Mouse (Mus musculus): ENCODE data around the gene Rps6kb1. TPM values are rescaled to one million over a fixed set of nuclear protein-coding genes. Genes with fewer than 3 reads are reported as not detected.
"Not testable (repeated sequence)": the region's sequence is repeated elsewhere in the genome, so short reads cannot be mapped to it uniquely, and the experiment has no call there.

Rps6kb1 gene
- total RNA-seq, 2 experiments from 2014 or later, result 46.2 to 49.6 TPM

DNA sequence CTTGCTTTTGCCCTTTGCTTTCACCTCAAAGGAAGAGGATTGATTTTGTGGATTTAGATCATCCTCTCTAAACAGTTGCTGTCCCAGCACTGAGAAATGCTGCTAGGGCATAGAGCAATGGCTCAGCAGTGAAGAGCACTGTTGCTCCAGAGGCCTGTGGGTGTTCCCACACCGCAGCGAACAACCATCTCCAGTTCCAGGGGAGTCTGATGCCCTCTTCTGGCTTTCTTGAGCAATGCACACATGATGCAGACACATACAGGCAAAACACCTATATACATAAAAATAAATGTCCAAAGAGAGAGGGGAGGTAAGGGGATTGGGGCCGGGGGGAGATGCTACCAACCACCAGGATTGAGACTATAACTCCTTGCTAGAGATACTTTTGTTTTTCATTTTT, 46.7 kb downstream of the Rps6kb1 start:
- no peak for DNase-seq (ENCODE audit: extremely low spot score in 1 of 2, low spot score in 2 of 2)
- intact Hi-C loops (cut with DNase I), result no loop called here

DNA sequence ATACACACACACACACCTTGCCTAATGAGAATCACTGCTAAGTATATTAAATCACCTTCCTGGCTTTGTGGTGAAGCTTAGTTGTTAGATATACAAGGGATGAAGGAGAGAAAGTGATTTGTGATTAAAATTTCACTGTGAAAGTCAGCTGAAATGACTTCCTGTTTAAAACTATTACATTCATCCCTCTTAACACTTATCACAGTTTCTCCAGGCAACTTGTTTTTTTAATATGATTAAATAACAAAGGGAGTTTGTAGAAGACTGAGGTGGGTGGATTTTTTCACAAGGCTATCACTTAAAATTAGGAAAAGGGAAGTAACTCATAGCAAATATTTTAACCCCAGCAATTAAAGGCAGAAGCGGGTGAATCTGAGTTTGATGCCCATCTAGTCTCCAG, 47.2 kb downstream of the Rps6kb1 start:
- DNase-seq (ENCODE audit: extremely low spot score in 1 of 2, low spot score in 2 of 2), result no peak
- intact Hi-C loops (cut with DNase I), result no loop called here

DNA sequence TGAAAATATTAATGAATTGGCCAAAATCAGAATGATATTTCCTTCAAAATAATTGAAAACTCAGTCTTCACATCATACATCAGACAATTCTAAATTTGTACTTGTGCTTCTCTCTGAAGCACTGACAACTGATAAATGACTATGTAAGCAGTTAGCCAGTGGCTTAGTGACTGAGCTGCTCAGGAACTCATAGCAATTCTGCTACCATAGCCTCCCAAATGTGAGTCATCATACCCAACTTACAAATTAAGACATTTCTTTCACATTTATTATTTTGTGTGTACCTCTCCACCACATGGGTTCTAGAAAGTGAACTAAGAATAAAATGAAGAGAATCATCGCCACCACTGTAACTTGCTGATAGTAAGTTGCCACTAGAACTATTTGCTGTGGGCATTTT, 53.8 kb downstream of the Rps6kb1 start:
- intact Hi-C loops (cut with DNase I), result no loop called here
- DNase-seq (ENCODE audit: extremely low spot score in 1 of 2, low spot score in 2 of 2), result no peak

GRCm38 (mm10) chr11:86484910-86485510, 59.6 kb downstream of the Rps6kb1 start:
- peak; percentile 26 to 67 for DNase-seq (ENCODE audit: extremely low spot score in 1 of 2, low spot score in 2 of 2)
- intact Hi-C loops (cut with DNase I), result loop anchor here (10.0 kb wide), 1 partner anchor 230 kb away; the partner anchor contains the start of gene Ints2

GRCm38 (mm10) chr11:86484101-86484868, 60.3 kb downstream of the Rps6kb1 start, which contains the start of gene Rnft1:
TSS of gene Rnft1 (plus strand) at chr11:86484657.
- intact Hi-C loops (cut with DNase I), result loop anchor here (10.0 kb wide), 1 partner anchor 229 kb away; the partner anchor contains the start of gene Ints2
- DNase-seq (ENCODE audit: extremely low spot score in 1 of 2, low spot score in 2 of 2), result peak; percentile 94 to 100

DNA sequence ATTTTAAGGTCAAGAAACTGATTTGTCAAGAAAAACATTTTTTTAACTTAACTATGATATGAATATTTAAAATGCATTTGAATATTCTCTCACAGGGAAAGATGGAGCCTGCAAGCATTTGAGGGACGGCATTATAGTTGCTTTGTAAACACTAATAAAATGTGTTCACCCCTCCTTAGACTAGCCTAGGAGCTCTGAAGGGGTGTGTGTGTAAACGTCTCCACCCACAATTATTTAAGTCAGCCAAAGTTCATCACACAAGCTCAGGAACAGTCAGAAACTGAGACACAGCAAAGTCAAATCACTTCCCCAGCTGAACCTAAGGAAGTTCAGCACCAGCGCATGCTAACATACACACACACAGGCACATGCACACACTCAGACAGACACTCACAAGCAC, 71.0 kb downstream of the Rps6kb1 start:
- intact Hi-C loops (cut with DNase I), result no loop called here
- DNase-seq (ENCODE audit: extremely low spot score in 1 of 2, low spot score in 2 of 2), result no peak

DNA sequence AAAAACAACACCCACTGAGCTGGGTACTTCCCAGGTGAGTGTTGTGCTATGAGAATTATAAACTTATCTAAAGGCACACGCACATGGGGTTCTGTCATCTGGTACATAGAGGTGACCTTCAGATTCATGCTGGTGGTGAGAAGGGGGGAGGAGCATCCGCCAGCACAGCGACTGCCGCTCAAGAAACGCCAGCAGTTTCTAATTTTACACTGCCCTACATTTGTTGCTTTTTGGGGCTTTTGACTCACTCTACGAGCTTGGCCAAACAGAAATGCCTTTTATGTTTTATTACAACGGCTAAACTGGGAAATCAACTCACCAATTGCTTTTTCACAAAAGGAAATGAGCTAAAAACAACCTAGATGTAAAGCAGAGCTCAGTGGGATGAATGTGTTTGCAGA, 71.8 kb downstream of the Rps6kb1 start:
- peak in 1 of 2 experiments; percentile 31 for DNase-seq (ENCODE audit: extremely low spot score in 1 of 2, low spot score in 2 of 2)
- intact Hi-C loops (cut with DNase I), result no loop called here

DNA sequence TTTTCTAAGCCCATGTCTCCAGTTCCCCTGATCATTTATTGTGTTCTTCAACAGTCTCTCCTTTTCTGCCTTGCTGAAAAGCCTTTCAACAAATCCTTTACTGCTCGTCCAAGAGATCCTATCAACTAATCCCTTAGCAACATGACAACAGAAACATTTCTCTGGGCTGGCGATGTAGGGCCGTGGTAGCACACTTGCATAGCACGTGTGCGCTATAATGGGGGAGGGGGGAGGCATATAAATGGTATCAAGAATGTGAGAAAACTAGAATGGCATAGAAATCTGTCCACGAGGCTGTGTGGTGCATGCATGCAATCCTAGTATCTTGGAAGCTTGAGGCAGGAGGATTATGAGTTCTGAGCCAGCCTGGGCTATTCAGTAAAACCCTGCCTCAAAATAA, 72.8 kb downstream of the Rps6kb1 start:
- intact Hi-C loops (cut with DNase I), result no loop called here
- DNase-seq (ENCODE audit: extremely low spot score in 1 of 2, low spot score in 2 of 2), result peak in 1 of 2 experiments; percentile 8

DNA sequence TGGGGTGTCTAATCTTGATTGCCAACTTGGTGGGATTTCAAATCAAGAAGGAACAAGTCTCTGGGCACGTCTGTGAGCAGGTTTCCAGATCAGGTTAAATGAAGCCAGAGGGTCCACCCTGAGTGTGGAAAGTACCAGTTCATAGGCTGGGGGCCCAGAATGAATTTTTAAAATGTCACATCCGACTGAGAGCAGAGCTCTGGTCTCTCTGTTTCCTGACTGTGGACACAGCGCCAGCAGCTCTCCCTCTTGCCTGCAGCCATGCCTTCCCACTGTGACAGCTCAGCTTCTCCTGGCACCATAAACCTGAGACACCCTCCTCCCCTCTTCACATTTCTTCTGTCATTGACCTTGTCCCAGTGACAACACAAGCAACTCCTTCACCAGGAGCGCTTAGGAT, 75.6 kb downstream of the Rps6kb1 start:
- no peak for DNase-seq (ENCODE audit: extremely low spot score in 1 of 2, low spot score in 2 of 2)
- intact Hi-C loops (cut with DNase I), result no loop called here

DNA sequence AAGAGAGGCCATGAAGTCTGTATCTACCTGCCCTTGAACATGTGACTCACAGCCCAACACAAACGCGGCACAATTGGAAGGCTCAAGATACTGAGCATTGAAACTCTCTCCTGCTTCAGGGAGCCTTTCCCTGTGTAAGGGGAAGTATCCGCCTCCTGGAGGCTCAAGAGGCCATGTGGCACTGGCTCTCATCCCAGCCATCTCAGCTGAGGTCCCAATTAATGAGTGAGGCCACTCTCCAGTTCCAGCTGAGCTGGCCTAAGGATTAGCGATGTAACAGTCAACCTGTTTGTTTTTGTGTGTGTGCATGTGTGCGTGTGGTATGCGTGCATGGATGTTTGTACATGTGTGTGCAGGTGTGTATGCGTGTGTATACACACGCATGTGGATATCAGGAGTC, 76.3 kb downstream of the Rps6kb1 start:
- no peak for DNase-seq (ENCODE audit: extremely low spot score in 1 of 2, low spot score in 2 of 2)
- intact Hi-C loops (cut with DNase I), result no loop called here

GRCm38 (mm10) chr11:86464275-86464674, 80.3 kb downstream of the Rps6kb1 start:
- peak; percentile 64 to 66 for DNase-seq (ENCODE audit: extremely low spot score in 1 of 2, low spot score in 2 of 2)
- intact Hi-C loops (cut with DNase I), result not testable (repeated sequence)

DNA sequence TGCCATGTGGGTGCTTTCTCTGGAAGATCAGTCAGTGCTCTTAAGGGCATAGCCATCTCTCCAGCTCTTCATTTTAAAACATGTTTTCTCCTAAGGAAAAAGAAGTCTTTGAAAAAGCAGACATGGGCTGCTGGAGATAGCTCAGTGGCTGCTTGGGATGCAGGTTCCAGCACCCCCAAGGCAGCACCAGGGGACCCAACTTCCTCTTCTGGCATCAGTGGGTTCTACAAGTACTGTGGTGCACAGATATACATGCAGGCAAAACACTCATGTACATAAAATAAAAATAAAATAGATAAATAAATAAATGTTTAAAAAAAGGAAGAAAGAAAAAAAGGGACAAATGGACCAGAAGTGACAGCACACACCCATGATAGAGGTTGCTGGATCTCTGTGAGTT, 82.0 kb downstream of the Rps6kb1 start:
- intact Hi-C loops (cut with DNase I), result no loop called here
- no peak for DNase-seq (ENCODE audit: extremely low spot score in 1 of 2, low spot score in 2 of 2)

- DNase-seq (ENCODE audit: extremely low spot score in 1 of 2, low spot score in 2 of 2), result no peak
- intact Hi-C loops (cut with DNase I), result no loop called here
Observed at GRCm38 (mm10) chr11:86458866-86459265, 85.7 kb downstream of the Rps6kb1 start.

DNA sequence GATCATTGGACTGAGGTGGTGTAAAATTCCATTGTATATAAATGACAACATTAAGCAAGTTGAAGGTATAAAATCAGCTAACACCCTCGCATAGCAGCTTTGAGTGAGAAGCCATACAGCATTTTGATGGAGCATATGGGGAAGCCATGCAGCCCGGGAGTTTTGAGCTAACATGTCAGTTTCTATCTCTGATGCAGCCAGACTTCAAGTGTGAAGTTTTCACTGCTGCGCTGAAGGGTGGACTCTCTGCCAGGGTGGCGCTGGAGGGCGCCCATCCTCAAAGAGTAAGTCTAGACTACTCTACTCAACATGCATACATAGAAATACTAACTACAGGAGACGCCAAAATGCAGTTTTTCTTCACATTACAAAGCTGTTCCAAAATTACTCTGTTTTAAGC, 87.1 kb downstream of the Rps6kb1 start:
- DNase-seq (ENCODE audit: extremely low spot score in 1 of 2, low spot score in 2 of 2), result peak in 1 of 2 experiments; percentile 25
- intact Hi-C loops (cut with DNase I), result no loop called here

DNA sequence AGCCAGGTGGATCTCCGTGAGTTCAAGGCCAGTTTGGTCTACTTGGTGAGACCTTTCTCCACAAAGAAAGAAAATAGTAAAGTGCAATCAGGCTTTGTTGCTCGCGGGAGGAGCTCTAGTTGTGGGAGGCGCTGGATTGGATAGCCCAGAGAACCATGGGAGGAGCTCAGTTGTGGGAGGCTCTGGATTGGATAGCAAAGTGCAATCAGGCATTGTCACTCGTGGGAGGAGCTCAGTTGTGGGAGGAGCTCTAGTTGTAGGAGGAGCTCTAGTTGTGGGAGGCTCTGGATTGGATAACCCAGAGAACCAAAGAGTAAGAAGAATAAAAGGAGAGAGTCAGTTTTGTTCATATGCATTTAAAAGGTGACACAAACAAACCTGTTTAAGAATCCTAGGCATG, 90.6 kb downstream of the Rps6kb1 start:
- DNase-seq (ENCODE audit: extremely low spot score in 1 of 2, low spot score in 2 of 2), result no peak
- intact Hi-C loops (cut with DNase I), result no loop called here

Small RNA genes lying within 50 kb of the gene (microRNA-seq; reads per million reads assigned to microRNA genes)
- 1,064 reads per million, percentile 78 among the genes with 10 or more reads in this experiment for gene Mir21a

Other genes with a start within 250 kb of the Rps6kb1 start
- gene Med13, start 187.2 kb downstream of the Rps6kb1 start, total RNA-seq (2021), result 10 to 100 TPM; 66.4 to 66.6 TPM
- gene Rnft1, start 60.1 kb downstream of the Rps6kb1 start, total RNA-seq (2021), result 10 to 100 TPM; 21.4 to 21.6 TPM
- 1 to 10 TPM; 6.1 to 7.4 TPM for gene Tubd1, start 186 bp upstream of the Rps6kb1 start, total RNA-seq (2021)
- 100 to 1,000 TPM; 165 to 171 TPM for gene Vmp1, start 139.0 kb upstream of the Rps6kb1 start, total RNA-seq (2021)
- 10 to 100 TPM; 10.6 to 11.0 TPM for gene Ptrh2, start 139.2 kb upstream of the Rps6kb1 start, total RNA-seq (2021)
- 100 to 1,000 TPM; 512 to 513 TPM for gene Cltc, start 212.8 kb upstream of the Rps6kb1 start, total RNA-seq (2021)

Measured in left cerebral cortex, postnatal 10 days (tissue).